Mouse (Mus musculus): Measurements from ENCODE around the gene Epb42.
A peak's percentile ranks its signal among the peaks of the same experiment; 100 is the strongest.

DNA sequence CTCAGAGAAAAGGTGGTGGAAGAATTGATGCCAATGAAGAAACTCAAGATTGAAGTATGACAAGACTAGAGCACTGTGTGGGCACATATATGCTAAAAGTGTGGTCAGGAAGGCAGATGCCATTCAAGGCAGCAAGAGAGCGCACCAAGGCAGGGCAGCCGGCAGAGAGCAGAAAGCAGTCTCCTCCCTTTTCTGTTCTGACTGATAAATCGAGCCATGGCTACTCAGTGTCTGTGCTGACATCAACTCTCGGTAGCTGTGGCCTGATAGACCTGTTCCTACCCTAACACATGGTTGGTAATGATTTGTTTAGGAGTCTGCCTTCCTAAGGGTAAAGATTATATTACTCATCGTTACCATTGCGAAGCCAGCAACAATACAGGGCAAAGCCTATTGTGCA lies 19.0 kb upstream of the Epb42 start:
- peak; percentile 60 for TF ChIP-seq CTCF (IDR thresholded peaks at IDR 0.05; ENCODE audit: low read depth)
- TF ChIP-seq EP300 (IDR thresholded peaks at IDR 0.05; ENCODE audit: low read depth) = no peak; the same call in 1 of the 2 replicates
